Mouse (Mus musculus) hindbrain, postnatal 0 days (tissue): Measurements from ENCODE around the gene Raver2. TPM values are rescaled to one million over a fixed set of nuclear protein-coding genes. Genes with fewer than 3 reads are reported as not detected.

ENCODE experiments used
- ATAC-seq: fragments of 200-750 bp; cut with Nextera tagmentation; 2 replicates; pipeline ENCODE4 v1.8.0; 2017; ENCODE audit warnings: mild to moderate bottlenecking, moderate TSS enrichment, moderate library complexity
- DNase-seq: peaks from one replicate; pipeline ENCODE4 v3.0.0-alpha.2; 2015; ENCODE audit warnings: low spot score
- H3K27ac ChIP-seq: fragments of 300-500 bp; sonication (generic); 2 replicates; pipeline ENCODE4 v1.5.1; 2014; ENCODE audit warnings: mild to moderate bottlenecking
- H3K27me3 ChIP-seq: fragments of 300-500 bp; sonication (generic); 2 replicates; pipeline ENCODE4 v1.6.1; 2014; ENCODE audit warnings: low read length, mixed read lengths; ENCODE audit not compliant: insufficient read depth
- H3K36me3 ChIP-seq: fragments of 300-500 bp; sonication (generic); 2 replicates; pipeline ENCODE4 v1.6.1; 2014; ENCODE audit warnings: low read length, mixed read lengths; ENCODE audit not compliant: insufficient read depth
- H3K4me1 ChIP-seq: fragments of 300-500 bp; sonication (generic); 2 replicates; pipeline ENCODE4 v1.6.1; 2014; ENCODE audit warnings: antibody characterized with exemption, low read length, mixed read lengths; ENCODE audit not compliant: insufficient read depth
- H3K4me2 ChIP-seq: fragments of 300-500 bp; sonication (generic); 2 replicates; pipeline ENCODE4 v1.6.1; 2014; ENCODE audit warnings: low read depth, mild to moderate bottlenecking, low read length, moderate library complexity, mixed read lengths
- H3K4me3 ChIP-seq: fragments of 300-500 bp; sonication (generic); 2 replicates; pipeline ENCODE4 v1.5.1; 2014; ENCODE audit warnings: low read length
- H3K9ac ChIP-seq: fragments of 300-500 bp; sonication (generic); replicated peaks from 2 replicates; pipeline ENCODE4 v1.6.1; 2014; ENCODE audit warnings: mild to moderate bottlenecking, low read length, moderate library complexity, mixed read lengths
- H3K9me3 ChIP-seq: fragments of 300-500 bp; sonication (generic); 2 replicates; pipeline ENCODE4 v1.6.1; 2016; ENCODE audit warnings: low read length, mixed read lengths
- CTCF ChIP-seq: IDR thresholded peaks from 2 replicates; pipeline ENCODE4 v1.5.1; 2016; ENCODE audit warnings: antibody characterized with exemption, control low read depth, low read depth
- WGBS: fragments of 180-500 bp; shearing (Covaris S2); extraction: QIAGEN DNeasy Blood & Tissue Kit; methylation state at CpG from one replicate; pipeline ENCODE4 v1.1.7; 2014; 5-methylcytosine and 5-hydroxymethylcytosine counted together
- polyA plus RNA-seq: library from polyadenylated mRNA; unstranded; fragments of >200 nt; fragmentation: Nextera tagmentation; extraction: Ambion mirVana; gene quantifications from 2 replicates; pipeline ENCODE4 v1.2.1, GENCODE M21; 2015
- total RNA-seq: library from RNA; depleted of rRNA; stranded (reverse); fragments of >200 nt; gene quantifications from 2 replicates; pipeline ENCODE4 v1.2.3, GENCODE M21; 2014

The Raver2 gene
- total and polyA plus RNA-seq, 2 experiments from 2014 or later = 6.6 to 20.2 TPM

DNA sequence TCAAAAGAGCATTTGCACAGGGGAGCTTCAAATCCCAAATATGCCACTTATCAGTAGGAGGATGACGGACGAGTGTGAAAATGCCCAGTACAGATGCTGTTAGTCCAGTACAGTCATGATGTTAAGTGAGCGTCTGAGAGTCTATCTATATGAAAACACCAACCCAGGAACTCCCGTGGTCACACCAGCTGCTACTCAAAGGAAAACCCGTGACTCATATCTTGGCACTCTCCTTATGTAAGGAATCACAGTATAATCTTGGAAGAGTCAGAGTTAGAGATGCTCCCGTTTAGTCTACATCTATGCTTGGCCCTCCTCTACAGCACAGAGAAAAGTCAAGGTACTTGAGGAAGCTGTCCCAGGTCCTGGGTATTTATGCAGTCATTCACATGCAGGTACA is 89.5 kb downstream of the Raver2 start:
- Histone ChIP-seq H3K9ac (no peak overlapping the region), H3K4me3 (no peak overlapping the region), H3K9me3 (no peaks in the 10 kb centered on the region), H3K4me1 (no peaks in the 10 kb centered on the region), H3K27me3 (no peaks in the 10 kb centered on the region), H3K27ac (no peak overlapping the region), H3K36me3 (peaks cover 59% of the 10 kb centered on the region), H3K4me2 (no peak overlapping the region)
- ATAC-seq (no peak), DNase-seq (no peak)
- no peak for TF ChIP-seq CTCF
- 79% methylated on average over 6 of the region's 6 CpGs for WGBS

DNA sequence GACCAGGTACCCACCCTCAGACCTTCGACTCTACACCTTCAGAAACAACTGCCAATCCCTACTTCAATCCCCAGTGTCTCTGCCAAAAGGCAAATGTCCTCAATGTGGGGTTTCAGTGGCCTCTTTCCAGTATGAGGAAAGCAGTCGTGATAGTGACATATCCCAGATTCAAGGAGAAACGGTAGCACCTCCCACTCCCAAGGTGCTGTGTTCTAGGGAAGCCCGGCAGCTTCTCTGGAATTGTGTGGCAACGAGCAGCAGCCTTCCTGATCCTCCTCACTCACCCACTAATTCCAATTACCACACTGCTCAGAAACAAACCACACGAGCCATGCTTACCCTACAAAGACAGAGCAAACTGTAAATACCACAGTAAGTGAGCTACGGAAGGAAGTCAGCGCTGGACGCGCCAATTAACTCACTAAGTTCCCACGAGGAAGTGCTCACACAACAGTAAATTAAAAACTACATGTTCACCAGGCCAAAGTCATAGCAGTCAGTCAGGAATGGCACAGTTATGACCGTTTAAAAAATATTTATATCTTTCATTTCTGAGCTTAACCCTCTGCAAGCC is 90.5 kb downstream of the Raver2 start:
- Histone ChIP-seq H3K4me3 (no peak overlapping the region), H3K9me3 (no peaks in the 10 kb centered on the region), H3K36me3 (peaks cover 58% of the 10 kb centered on the region), H3K4me2 (no peak overlapping the region), H3K27me3 (no peaks in the 10 kb centered on the region), H3K27ac (no peak overlapping the region), H3K9ac (no peak overlapping the region), H3K4me1 (no peaks in the 10 kb centered on the region)
- no peak for ATAC-seq
- TF ChIP-seq CTCF = no peak
- 74% methylated on average over 12 of the region's 12 CpGs for WGBS
- DNase-seq = no peak

DNA sequence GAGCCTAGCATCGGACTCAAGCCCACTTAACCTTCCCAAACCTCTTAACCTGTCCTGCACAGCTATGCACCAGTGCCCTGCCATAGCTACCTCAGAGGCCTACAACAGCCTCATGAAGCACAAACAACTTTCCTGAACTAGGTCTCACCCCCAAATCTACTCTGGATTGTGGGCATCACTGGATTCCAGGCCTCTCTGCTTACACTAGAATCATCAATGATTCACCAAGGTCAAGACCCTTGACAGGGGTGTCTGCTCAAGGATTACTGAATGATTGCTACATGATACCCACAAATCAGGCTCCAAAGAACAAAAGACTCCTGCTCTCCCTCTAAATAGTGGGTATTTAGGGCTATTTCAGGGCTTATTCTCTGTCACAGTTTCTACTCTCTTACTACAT is 92.0 kb downstream of the Raver2 start:
- H3K4me3 ChIP-seq = no peak overlapping the region
- no peaks in the 10 kb centered on the region for H3K4me1 ChIP-seq
- no peak overlapping the region for H3K4me2 ChIP-seq
- peaks cover 56% of the 10 kb centered on the region for H3K36me3 ChIP-seq
- H3K9me3 ChIP-seq = no peaks in the 10 kb centered on the region
- no peak for TF ChIP-seq CTCF
- no peaks in the 10 kb centered on the region for H3K27me3 ChIP-seq
- no peak for DNase-seq
- ATAC-seq = no peak
- 91% methylated on average over 1 of the region's 1 CpGs for WGBS
- H3K27ac ChIP-seq = no peak overlapping the region
- no peak overlapping the region for H3K9ac ChIP-seq

DNA sequence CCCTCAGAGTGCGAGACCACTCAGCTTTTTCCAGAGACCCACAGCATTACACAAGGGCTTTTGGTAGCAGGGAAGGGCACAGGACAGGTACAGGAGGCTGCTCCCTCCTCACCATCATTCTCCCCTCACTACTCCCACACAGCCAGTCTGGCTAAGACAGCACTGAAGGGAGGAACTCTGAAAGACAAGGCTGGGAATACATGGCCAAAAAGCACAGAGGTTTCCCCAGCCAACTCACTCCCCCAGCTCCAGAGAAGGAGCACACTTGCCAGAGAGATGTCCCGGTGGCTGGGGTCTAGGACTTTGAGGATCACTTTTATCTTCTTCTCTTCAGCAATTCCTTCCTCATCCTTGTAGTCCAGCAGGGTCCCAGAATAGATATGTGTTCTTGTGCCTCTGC is 95.4 kb downstream of the Raver2 start:
- no peak overlapping the region for H3K4me2 ChIP-seq
- TF ChIP-seq CTCF = no peak
- H3K4me3 ChIP-seq = no peak overlapping the region
- no peaks in the 10 kb centered on the region for H3K27me3 ChIP-seq
- WGBS = 96% methylated on average over 2 of the region's 2 CpGs
- ATAC-seq (no peak), DNase-seq (no peak)
- H3K4me1 ChIP-seq = peaks cover 3% of the 10 kb centered on the region; the same call in 1 of the 2 replicates
- H3K36me3 ChIP-seq = peaks cover 30% of the 10 kb centered on the region
- no peaks in the 10 kb centered on the region for H3K9me3 ChIP-seq
- no peak overlapping the region for H3K9ac ChIP-seq
- H3K27ac ChIP-seq = no peak overlapping the region

DNA sequence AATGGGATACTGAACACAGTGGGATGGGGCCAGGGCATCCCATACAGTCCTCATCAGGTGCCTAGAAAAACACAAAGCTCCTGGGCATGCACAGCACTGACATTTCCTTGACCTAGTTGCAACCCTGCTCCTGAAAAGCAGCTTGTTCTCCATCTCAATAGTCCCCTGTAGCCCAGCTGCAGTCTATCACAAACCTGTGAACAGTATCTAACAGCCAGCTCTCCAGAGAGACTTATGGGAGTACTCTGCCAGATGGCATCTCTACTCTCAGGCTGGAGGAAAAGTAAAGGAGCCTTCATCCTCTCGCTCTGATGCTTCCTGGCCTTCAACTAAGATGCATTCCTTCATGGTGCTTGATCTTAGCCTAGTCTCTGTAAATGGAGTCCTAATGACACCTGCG is 95.9 kb downstream of the Raver2 start:
- peaks cover 3% of the 10 kb centered on the region; the same call in 1 of the 2 replicates for H3K4me1 ChIP-seq
- peaks cover 30% of the 10 kb centered on the region for H3K36me3 ChIP-seq
- H3K4me2 ChIP-seq = no peak overlapping the region
- H3K9me3 ChIP-seq = no peaks in the 10 kb centered on the region
- ATAC-seq (no peak), DNase-seq (no peak)
- H3K9ac ChIP-seq = no peak overlapping the region
- H3K27me3 ChIP-seq = no peaks in the 10 kb centered on the region
- no peak overlapping the region for H3K27ac ChIP-seq
- no peak overlapping the region for H3K4me3 ChIP-seq
- no peak for TF ChIP-seq CTCF
- WGBS = 93% methylated on average over 2 of the region's 2 CpGs

DNA sequence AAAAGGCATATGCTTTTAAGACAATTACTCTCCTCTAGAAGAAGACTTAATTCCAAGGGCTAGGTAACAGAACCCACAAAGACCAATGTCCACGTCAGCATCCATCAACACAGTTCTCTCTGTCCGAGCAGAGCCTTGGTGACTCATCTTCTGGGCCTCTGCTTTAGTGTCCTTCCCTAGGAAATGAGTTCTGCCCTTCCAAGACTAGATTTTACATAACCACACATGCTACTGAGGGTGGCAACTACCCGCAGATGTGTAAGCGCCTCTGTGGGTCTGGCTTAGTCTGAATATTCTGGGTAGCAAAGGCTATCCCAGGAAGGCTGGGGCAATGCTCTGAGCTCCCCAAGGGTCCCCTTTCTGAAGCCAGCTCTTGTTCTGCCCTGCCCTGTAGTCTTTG is 97.0 kb downstream of the Raver2 start:
- Histone ChIP-seq H3K27me3 (no peaks in the 10 kb centered on the region), H3K9me3 (no peaks in the 10 kb centered on the region), H3K4me3 (no peak overlapping the region), H3K4me2 (no peak overlapping the region), H3K27ac (no peak overlapping the region), H3K36me3 (peaks cover 28% of the 10 kb centered on the region), H3K9ac (no peak overlapping the region), H3K4me1 (peaks cover 3% of the 10 kb centered on the region; the same call in 1 of the 2 replicates)
- DNase-seq (no peak), ATAC-seq (no peak)
- WGBS = 86% methylated on average over 4 of the region's 4 CpGs
- TF ChIP-seq CTCF = no peak

DNA sequence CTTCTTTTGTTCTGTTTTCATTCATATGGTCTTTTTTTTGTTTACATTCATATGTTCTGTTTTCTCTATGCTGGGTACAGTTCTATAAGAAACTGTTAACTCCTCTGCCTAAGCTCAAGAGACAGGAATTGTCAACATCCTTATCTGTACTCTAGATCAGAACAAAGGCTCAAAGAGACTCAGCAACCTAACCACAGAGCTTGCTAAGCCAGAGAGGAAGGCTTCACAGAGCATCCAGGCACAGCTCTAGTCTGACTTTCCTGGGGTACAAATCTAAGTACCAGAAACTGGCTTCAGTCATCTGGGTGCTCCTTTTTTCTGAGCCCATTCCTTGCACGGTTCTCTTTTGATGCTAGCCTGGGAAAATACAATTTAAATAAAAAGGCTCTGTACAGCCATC is 99.0 kb downstream of the Raver2 start:
- TF ChIP-seq CTCF = no peak
- no peaks in the 10 kb centered on the region for H3K27me3 ChIP-seq
- H3K4me2 ChIP-seq = no peak overlapping the region
- no peak overlapping the region for H3K4me3 ChIP-seq
- DNase-seq (no peak), ATAC-seq (no peak)
- H3K4me1 ChIP-seq = peaks cover 3% of the 10 kb centered on the region; the same call in 1 of the 2 replicates
- no peaks in the 10 kb centered on the region for H3K9me3 ChIP-seq
- 78% methylated on average over 1 of the region's 1 CpGs for WGBS
- H3K27ac ChIP-seq = no peak overlapping the region
- H3K9ac ChIP-seq = no peak overlapping the region
- peaks cover 28% of the 10 kb centered on the region for H3K36me3 ChIP-seq
